Mouse (Mus musculus) megakaryocyte-erythroid progenitor cell, adult 5-6 weeks (primary cell): ENCODE data around the gene Sufu. TPM values are rescaled to one million over a fixed set of nuclear protein-coding genes. Genes with fewer than 3 reads are reported as not detected.

ENCODE experiments used
- ATAC-seq: replicated peaks from 2 replicates; pipeline ENCODE4 v1.8.0; 2016; ENCODE audit warnings: mild to moderate bottlenecking, inconsistent platforms; ENCODE audit not compliant: severe bottlenecking, poor library complexity, low FRiP score, low TSS enrichment
- total RNA-seq, 2 experiments: library from RNA; stranded (forward) in 1 of 2; stranded (reverse) in 1 of 2; fragments of 200-1000, 215-1000 nt in 1 of 2; fragments of >200 nt in 1 of 2; fragmentation: Nextera tagmentation in 1 of 2; gene quantifications; 2 replicates each; pipeline ENCODE4 v1.2.3; 2014 to 2017

Gene Sufu
- total RNA-seq, 2 experiments from 2014 or later: 7.4 to 16.3 TPM

DNA sequence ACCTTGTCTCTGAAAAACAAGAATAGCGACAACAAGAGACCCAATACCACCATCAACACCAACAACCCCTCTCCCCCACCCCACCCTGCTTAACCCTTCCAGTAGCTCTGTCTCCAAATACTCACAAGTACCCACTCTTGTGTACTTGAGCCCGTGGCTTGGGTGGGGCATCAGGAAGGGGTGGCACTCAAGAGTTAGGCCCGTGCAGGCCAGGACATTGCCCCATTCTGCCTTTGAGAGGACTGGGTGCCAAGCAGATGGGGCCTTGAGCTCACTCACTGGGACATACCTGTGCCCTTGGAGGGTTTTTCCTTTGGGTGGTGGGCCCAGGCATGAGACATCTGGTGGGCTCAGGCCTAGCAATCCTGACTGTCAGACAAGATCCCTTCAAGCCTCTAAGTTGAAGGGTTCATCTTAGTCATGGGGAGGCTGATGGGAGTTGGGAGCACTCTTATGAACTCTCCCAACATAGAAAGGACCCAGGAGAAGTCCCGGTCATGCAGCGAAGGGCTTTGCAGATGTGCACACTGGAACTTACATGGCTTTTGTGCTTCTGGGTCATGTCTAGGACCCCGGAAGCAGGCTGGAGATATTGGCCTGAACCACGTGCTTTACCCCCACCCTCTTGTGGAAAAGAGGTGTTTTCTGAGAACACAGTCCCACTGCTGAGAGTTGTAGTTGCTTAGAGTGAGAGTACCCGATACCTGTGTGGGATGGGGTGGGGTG lies 109.1 kb downstream of the Sufu start:
- no peak for ATAC-seq

DNA sequence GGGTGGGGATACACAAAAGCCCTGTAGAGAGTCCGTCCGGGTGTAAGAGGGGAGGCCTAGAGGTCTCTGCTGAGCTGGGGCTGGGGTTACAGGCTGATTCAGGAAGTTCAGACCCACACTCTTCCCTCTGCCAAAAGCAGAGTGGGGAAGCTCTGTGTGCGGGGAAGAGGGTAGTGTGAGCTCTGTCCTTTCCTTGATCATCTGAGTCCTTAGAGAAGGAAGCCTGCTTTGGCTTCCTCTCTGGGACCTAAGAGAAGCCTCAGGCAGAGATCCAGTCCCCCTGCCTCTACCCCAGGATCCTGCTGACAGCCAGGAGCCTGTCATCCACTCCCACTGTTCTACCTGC lies 109.6 kb downstream of the Sufu start:
- no peak for ATAC-seq

GRCm38 (mm10) chr19:46507181-46507581 lies 110.5 kb downstream of the Sufu start:
- ATAC-seq: no peak

DNA sequence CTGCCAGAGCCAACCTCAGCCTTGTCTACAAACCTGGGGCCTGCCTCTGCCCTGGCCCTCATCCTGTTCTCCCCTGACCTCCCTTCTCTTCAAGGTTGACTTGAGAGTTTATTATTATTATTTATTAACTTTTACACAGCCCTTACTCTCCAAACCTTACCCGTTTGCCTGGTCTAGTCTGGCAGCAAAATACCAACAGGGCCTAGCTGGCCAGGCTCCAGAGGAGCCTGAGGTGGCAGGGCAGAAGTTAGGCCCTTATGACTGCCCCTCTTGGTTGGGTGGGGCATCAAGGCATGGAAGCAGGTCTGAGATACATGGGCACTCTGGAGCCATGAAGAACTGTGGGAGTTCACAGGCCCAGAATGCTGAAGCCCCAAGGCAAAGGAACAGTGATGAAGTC lies 111.1 kb downstream of the Sufu start:
- ATAC-seq: no peak

DNA sequence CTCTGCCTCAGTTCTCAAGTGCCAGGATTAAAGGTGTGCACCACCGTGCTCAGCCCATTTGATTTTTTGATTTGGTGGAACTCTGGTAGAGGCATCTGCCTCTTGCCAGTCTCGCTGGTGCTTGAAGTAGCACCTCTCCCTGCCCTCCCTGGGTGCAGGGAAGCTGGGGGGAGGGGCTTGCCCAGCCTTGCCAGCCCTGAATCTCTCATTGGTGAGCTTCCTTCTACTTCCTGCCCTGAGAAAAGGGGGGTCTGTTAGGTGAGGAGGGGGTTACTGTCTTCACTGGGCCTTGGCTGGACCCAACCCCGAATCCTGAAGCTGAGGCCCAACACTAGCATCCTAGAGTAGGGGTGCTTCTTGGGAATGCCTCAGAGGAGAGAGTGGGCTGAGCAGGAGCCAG lies 112.0 kb downstream of the Sufu start:
- no peak for ATAC-seq

DNA sequence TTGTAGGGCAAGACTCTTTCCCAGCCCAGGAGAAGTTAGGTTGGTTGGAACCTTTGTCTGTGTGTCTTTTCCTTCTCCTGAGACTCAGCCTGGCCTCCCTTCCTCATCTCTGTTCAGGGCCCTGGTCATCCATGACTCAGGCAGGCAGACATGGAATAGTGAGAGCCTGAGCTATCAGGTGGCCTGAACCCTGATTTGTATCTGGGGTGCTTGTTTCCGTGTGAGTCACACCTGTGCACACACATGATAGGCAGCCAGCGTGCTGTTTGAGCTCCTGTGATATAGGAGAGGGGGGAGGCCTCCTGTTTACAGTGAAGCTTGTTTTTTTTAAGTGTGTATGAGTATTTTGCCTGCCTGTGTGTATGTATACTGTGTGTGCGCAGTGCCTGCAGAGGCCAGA lies 112.5 kb downstream of the Sufu start:
- no peak for ATAC-seq

GRCm38 (mm10) chr19:46509736-46510135 lies 113.0 kb downstream of the Sufu start:
- ATAC-seq: no peak

DNA sequence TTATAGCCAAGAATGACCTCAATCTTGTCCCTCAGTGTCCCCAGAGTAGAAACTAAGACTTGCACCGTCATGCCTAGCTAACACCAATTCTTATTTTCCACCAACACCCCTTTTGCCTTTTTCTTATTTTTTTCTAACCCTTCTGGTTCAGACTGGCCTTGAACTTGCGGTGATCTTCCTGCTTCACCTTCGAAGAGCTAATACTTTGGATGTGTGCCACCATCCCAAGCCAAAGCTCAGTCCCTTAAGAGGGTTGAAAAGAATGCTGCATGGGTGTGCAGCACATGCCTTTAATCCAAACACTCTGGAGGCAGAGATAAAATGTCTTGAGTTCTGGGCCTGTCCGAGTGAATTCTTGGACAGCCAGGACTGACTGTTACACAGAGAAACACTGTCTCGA lies 113.7 kb downstream of the Sufu start:
- no peak for ATAC-seq

DNA sequence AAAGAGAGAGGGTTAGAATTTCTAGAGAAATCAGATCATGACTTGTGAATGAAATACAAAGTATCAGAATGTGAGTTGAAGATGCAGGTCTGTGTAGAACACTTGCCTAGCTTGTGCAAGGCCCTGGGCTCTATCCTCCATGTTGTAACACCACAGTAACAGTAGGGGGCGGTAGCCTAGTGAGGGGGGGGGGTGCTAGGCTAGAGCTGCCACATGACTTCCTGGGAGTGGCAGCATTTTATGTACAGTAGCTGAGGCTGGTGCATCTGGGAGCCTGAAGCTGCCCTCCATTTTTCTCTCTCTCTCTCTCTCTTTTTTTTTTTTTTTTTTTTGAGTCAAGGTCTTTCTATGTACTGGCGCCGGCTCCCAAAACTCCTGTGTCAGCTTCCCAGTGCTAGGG lies 114.1 kb downstream of the Sufu start:
- peak; percentile 40; the same call in 1 of the 2 replicates for ATAC-seq

GRCm38 (mm10) chr19:46511263-46511662 lies 114.6 kb downstream of the Sufu start:
- ATAC-seq: no peak

GRCm38 (mm10) chr19:46514387-46514786 lies 117.7 kb downstream of the Sufu start:
- ATAC-seq: no peak

DNA sequence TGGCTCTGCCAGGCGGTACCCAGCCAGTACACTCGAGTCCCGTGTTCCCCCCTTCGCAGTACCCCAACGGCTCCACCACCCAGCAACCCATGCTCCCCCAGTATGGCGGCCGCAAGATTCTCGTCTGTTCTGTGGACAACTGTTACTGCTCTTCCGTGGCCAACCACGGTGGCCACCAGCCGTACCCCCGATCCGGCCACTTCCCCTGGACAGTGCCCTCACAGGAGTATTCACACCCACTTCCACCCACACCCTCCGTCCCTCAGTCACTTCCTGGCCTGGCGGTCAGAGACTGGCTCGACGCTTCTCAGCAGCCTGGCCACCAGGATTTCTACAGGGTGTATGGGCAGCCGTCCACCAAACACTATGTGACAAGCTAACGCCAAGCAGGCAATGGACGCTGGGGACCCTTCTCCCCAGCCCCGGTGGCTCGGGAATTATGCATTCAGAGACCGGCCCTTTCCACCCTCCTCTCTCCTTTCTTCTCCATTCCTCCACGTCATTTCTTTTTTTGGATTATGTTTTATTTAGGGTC lies 118.7 kb downstream of the Sufu start:
- no peak for ATAC-seq

- ATAC-seq: no peak
Observed at GRCm38 (mm10) chr19:46516667-46517528, 120.2 kb downstream of the Sufu start.

GRCm38 (mm10) chr19:46517529-46518351 lies 121.0 kb downstream of the Sufu start:
- no peak for ATAC-seq

- 0 out of 2 replicates have a peak, but pooled peaks have one; percentile 11 for ATAC-seq
Observed at GRCm38 (mm10) chr19:46518352-46518787, 121.7 kb downstream of the Sufu start.

DNA sequence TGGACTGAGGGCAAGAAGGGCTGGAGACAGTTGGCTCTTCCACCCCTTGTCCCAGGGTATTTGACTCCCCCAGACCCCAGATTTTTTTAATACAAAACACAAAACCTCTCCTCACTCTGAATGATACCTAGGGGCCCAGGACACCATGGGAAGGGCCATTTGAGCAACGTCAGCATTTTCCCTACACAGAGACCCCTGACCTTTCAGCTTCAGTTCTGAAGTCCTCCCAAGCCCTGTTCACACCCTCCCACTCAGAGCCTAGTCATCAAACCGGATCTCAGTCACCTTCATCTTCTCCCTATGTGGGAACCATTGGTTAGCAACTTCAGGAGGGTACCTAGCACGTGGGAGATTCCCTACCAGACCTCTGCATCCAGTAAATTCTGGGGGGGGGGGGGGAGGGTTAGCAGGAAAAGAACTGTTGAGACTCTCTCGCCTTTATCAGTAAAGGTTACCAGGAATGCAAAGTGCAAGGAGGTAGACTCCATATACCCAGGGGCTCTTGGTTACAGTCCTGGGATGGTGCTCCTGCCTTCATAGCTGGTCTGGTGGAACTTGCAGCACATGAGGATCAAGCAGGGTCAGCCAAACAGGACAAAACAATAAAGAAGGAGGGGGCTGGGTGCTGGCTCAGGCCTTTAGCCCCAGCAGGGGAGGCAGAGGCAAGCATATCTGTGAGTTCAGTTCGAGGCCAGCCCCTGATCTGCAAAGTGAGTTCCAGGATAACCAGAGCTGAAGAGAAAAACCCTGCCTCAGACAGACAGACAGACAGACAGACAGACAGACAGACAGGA lies 122.3 kb downstream of the Sufu start:
- ATAC-seq: no peak

GRCm38 (mm10) chr19:46521698-46522097 lies 125.0 kb downstream of the Sufu start:
- no peak for ATAC-seq

GRCm38 (mm10) chr19:46522433-46523044 lies 125.8 kb downstream of the Sufu start:
- ATAC-seq: peak; percentile 29; the same call in 1 of the 2 replicates

- 0 out of 2 replicates have a peak, but pooled peaks have one; percentile 12 for ATAC-seq
Observed at GRCm38 (mm10) chr19:46523131-46523479, 126.4 kb downstream of the Sufu start.
